Mouse (Mus musculus): ENCODE results near the gene Vmn1r151. TPM values are rescaled to one million over a fixed set of nuclear protein-coding genes. Genes with fewer than 3 reads are reported as not detected.
"Not testable (repeated sequence)": the region's sequence is repeated elsewhere in the genome, so short reads cannot be mapped to it uniquely, and the experiment has no call there.

Vmn1r151 gene
- polyA plus RNA-seq (2015; fragmentation: Nextera tagmentation; extraction: Ambion mirVana): not detected in 2 replicates

GRCm38 (mm10) chr7:22499578-22499977 is at the start of gene Vmn1r151:
Gene Vmn1r151 (minus strand): TSS chr7:22499678.
- not testable (repeated sequence) for H3K4me3 ChIP-seq (replicated peaks; ENCODE audit: low read depth, low read length); H3K27me3 ChIP-seq (ENCODE audit: insufficient read depth, low read length); H3K27ac ChIP-seq; ATAC-seq (replicated peaks; ENCODE audit: low FRiP score, low read depth); H3K9ac ChIP-seq (ENCODE audit: low read depth, low read length); H3K36me3 ChIP-seq (ENCODE audit: insufficient read depth, low read length); DNase-seq (ENCODE audit: low spot score); H3K9me3 ChIP-seq (replicated peaks; ENCODE audit: low read length); H3K4me1 ChIP-seq (replicated peaks; ENCODE audit: insufficient read depth, low read length); H3K4me2 ChIP-seq (ENCODE audit: low read length)
- 17% methylated on average over 1 of the region's 3 CpGs for WGBS

GRCm38 (mm10) chr7:22534787-22535186 is 35.3 kb upstream of the Vmn1r151 start, which contains the start of gene Gm8677:
Gene Gm8677 (minus strand): TSS chr7:22534887.
- WGBS: no CpG with 5 or more reads among the region's 1 CpGs
- ATAC-seq (replicated peaks; ENCODE audit: low FRiP score, low read depth); H3K27ac ChIP-seq; DNase-seq (ENCODE audit: low spot score); H3K4me2 ChIP-seq (ENCODE audit: low read length); H3K36me3 ChIP-seq (ENCODE audit: insufficient read depth, low read length); H3K4me3 ChIP-seq (replicated peaks; ENCODE audit: low read depth, low read length); H3K9me3 ChIP-seq (replicated peaks; ENCODE audit: low read length); H3K4me1 ChIP-seq (replicated peaks; ENCODE audit: insufficient read depth, low read length); H3K27me3 ChIP-seq (ENCODE audit: insufficient read depth, low read length); H3K9ac ChIP-seq (ENCODE audit: low read depth, low read length): not testable (repeated sequence)

DNA sequence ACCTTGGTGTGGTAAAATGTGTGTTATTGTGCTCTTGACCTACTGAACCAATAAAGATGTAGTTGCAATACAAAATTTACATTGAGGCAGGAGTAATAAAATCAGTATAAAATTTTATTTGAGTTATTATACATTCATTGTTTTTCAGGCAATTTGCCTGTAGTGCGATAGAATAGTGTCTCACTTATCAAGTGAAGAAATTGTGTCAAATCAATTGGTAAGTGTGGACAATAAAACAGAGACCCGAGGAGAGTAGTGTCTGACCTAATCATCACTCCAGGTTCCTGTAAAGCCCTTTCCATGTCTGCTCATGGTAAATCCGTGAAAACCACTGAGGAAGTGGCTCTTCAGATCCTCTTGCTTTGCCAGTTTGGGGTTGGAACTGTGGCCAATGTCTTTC is 23.2 kb upstream of the Vmn1r151 start, which contains the start of gene Vmn1r152:
Vmn1r152 (plus strand) TSS at position 301 of the 400 bp plus-strand sequence.
- H3K27ac ChIP-seq; H3K4me1 ChIP-seq (replicated peaks; ENCODE audit: insufficient read depth, low read length); H3K4me2 ChIP-seq (ENCODE audit: low read length); ATAC-seq (replicated peaks; ENCODE audit: low FRiP score, low read depth); H3K9ac ChIP-seq (ENCODE audit: low read depth, low read length); H3K27me3 ChIP-seq (ENCODE audit: insufficient read depth, low read length); DNase-seq (ENCODE audit: low spot score); H3K4me3 ChIP-seq (replicated peaks; ENCODE audit: low read depth, low read length); H3K36me3 ChIP-seq (ENCODE audit: insufficient read depth, low read length); H3K9me3 ChIP-seq (replicated peaks; ENCODE audit: low read length): not testable (repeated sequence)
- no CpG with 5 or more reads among the region's 3 CpGs for WGBS

DNA sequence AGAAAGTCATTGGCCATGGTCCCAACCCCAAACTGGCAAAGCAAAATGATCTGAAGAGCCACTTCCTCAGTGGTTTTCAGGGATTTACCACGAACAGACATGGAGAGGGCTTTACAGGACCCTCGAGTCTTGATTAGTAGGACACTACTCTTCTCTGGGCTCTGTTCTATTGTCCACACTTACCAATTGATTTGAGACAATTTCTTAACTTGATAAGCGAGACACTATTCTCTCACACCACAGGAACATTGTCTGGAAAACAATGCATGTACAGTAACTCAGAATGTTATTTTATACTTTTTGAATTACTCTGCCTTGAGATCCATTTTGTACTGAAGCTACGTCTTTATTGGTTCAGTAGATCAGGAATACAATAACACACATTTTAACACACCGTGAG is 35.5 kb downstream of the Vmn1r151 start, which contains the start of gene Gm10665:
Gm10665 (minus strand) TSS at position 101 of the 400 bp plus-strand sequence.
- WGBS: no CpG with 5 or more reads among the region's 5 CpGs
- H3K27ac ChIP-seq; DNase-seq (ENCODE audit: low spot score); H3K36me3 ChIP-seq (ENCODE audit: insufficient read depth, low read length); H3K4me3 ChIP-seq (replicated peaks; ENCODE audit: low read depth, low read length); H3K9ac ChIP-seq (ENCODE audit: low read depth, low read length); H3K9me3 ChIP-seq (replicated peaks; ENCODE audit: low read length); ATAC-seq (replicated peaks; ENCODE audit: low FRiP score, low read depth); H3K27me3 ChIP-seq (ENCODE audit: insufficient read depth, low read length); H3K4me1 ChIP-seq (replicated peaks; ENCODE audit: insufficient read depth, low read length); H3K4me2 ChIP-seq (ENCODE audit: low read length): not testable (repeated sequence)

Other genes starting within 250 kb of the Vmn1r151 start
- not detected in 2 replicates for gene Gm4187, start 170.0 kb downstream of the Vmn1r151 start, polyA plus RNA-seq (2015; fragmentation: Nextera tagmentation; extraction: Ambion mirVana)
- gene Gm8660, start 128.6 kb downstream of the Vmn1r151 start, polyA plus RNA-seq (2015; fragmentation: Nextera tagmentation; extraction: Ambion mirVana): not detected in 2 replicates
- gene Vmn1r148, start 86.1 kb downstream of the Vmn1r151 start, polyA plus RNA-seq (2015; fragmentation: Nextera tagmentation; extraction: Ambion mirVana): not detected in 2 replicates
- not detected in 2 replicates for gene Vmn1r149, start 61.4 kb downstream of the Vmn1r151 start, polyA plus RNA-seq (2015; fragmentation: Nextera tagmentation; extraction: Ambion mirVana)
- not detected in 2 replicates for gene Gm10665, start 35.6 kb downstream of the Vmn1r151 start, polyA plus RNA-seq (2015; fragmentation: Nextera tagmentation; extraction: Ambion mirVana)
- not detected in 2 replicates for gene Vmn1r152, start 23.3 kb upstream of the Vmn1r151 start, polyA plus RNA-seq (2015; fragmentation: Nextera tagmentation; extraction: Ambion mirVana)
- gene Gm8677, start 35.2 kb upstream of the Vmn1r151 start, polyA plus RNA-seq (2015; fragmentation: Nextera tagmentation; extraction: Ambion mirVana): not detected in 2 replicates
- not detected in 2 replicates for gene Gm4201, start 65.7 kb upstream of the Vmn1r151 start, polyA plus RNA-seq (2015; fragmentation: Nextera tagmentation; extraction: Ambion mirVana)
- not detected in 2 replicates for gene Gm4565, start 88.4 kb upstream of the Vmn1r151 start, polyA plus RNA-seq (2015; fragmentation: Nextera tagmentation; extraction: Ambion mirVana)
- gene Vmn1r155, start 158.3 kb upstream of the Vmn1r151 start, polyA plus RNA-seq (2015; fragmentation: Nextera tagmentation; extraction: Ambion mirVana): not detected in 2 replicates
- not detected in 2 replicates for gene Gm8693, start 192.6 kb upstream of the Vmn1r151 start, polyA plus RNA-seq (2015; fragmentation: Nextera tagmentation; extraction: Ambion mirVana)
- not detected in 2 replicates for gene Gm4567, start 220.0 kb upstream of the Vmn1r151 start, polyA plus RNA-seq (2015; fragmentation: Nextera tagmentation; extraction: Ambion mirVana)

All from kidney, postnatal 0 days (tissue).